Mouse (Mus musculus) bone marrow macrophage, adult 2 months (primary cell): ENCODE measurements around the gene Nckap5l. TPM values are rescaled to one million over a fixed set of nuclear protein-coding genes. Genes with fewer than 3 reads are reported as not detected.

Experiments used
- H3K27ac ChIP-seq: 2 replicates; pipeline ENCODE4 v1.5.1; 2012; ENCODE audit warnings: low read depth, low read length; ENCODE audit not compliant: insufficient read depth
- H3K4me1 ChIP-seq: 2 replicates; pipeline ENCODE4 v1.6.1; 2012; ENCODE audit warnings: low read length; ENCODE audit not compliant: control insufficient read depth, insufficient read depth
- H3K4me3 ChIP-seq: 2 replicates; pipeline ENCODE4 v1.5.1; 2012; ENCODE audit warnings: mild to moderate bottlenecking, low read length, moderate library complexity; ENCODE audit not compliant: insufficient read depth
- CTCF ChIP-seq: IDR thresholded peaks from 2 replicates; pipeline ENCODE4 v1.5.1; 2012; ENCODE audit warnings: low read depth, mild to moderate bottlenecking, low read length, moderate library complexity
- POLR2A ChIP-seq: IDR thresholded peaks from 2 replicates; pipeline ENCODE4 v1.6.1; 2012; ENCODE audit warnings: mild to moderate bottlenecking, low read depth, low read length, borderline replicate concordance
- polyA plus RNA-seq: library from polyadenylated mRNA; stranded (reverse); fragments of >200 nt; gene quantifications from 2 replicates; pipeline ENCODE4 v1.2.4, GENCODE M21; 2012; ENCODE audit not compliant: missing spikeins, insufficient read depth, insufficient read length

Gene Nckap5l
- polyA plus RNA-seq, 1 experiment: 4.0 TPM

DNA sequence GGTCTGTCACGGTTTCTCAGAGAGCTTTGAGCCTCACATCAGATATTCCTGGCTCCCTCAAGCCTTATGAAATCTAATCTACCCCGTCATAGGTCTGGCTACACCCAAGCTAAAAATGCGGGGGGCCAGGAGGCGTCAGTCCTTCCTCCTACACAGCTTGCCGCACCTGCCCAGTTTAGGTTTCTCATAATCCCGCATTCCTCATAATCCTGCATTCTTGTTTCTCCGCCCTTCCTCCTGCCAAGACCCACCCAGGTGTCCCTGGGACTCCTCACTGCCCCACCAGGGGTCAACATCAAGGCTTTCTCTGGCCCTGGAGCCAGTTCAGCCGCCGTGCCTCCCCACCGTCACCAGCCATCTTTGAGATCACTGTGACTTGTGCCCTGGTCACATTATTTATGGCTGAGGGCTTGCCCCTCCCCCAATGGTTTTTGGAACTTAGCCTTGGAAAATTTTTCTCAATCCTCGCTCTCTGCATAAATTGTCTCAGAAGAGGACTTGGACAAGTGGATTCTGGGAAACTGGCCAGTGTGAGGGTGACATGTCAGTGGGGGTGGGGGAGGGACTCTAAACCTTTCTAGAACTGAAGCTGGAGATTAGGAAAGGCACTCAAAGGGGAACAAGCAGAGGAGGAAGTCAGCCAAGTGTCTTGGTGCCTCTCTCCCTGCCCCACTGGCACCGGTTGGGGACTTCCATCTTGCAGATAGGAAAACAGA is 40.1 kb upstream of the Nckap5l start:
- TF ChIP-seq POLR2A: no peak
- peak overlapping the region; percentile 63 for H3K27ac ChIP-seq
- peaks cover 15% of the 10 kb centered on the region for H3K4me1 ChIP-seq
- H3K4me3 ChIP-seq: peak overlapping the region; percentile 26

- H3K4me3 ChIP-seq: no peak overlapping the region
- TF ChIP-seq CTCF (peak; percentile 70; the same call in 1 of the 2 replicates), POLR2A (no peak)
- no peak overlapping the region for H3K27ac ChIP-seq
- peaks cover 15% of the 10 kb centered on the region for H3K4me1 ChIP-seq
These were observed 39.5 kb upstream of the Nckap5l start for GRCm38 (mm10) chr15:99497061-99497460.

DNA sequence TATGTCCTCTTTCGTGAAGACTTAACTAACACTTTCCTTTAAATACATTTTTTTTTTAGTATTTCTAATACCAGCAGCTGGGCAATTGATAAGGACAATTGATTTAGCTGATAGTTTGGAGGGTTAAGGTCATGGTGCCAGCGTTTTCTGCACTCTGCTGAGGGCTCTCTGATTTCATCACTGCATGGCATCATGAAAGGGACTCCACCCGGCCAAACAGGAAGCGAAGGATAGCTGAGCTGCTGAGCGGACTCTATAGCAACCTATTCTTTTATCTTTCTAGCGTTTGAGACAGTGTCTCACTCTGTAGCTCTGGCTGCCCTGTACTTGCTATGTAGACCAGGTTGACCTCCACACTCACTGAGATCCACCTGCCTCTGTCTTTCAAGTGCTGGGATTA is 27.2 kb upstream of the Nckap5l start:
- TF ChIP-seq CTCF (no peak), POLR2A (no peak)
- H3K4me3 ChIP-seq: no peak overlapping the region
- peaks cover 9% of the 10 kb centered on the region; the same call in 1 of the 2 replicates for H3K4me1 ChIP-seq
- no peak overlapping the region for H3K27ac ChIP-seq

DNA sequence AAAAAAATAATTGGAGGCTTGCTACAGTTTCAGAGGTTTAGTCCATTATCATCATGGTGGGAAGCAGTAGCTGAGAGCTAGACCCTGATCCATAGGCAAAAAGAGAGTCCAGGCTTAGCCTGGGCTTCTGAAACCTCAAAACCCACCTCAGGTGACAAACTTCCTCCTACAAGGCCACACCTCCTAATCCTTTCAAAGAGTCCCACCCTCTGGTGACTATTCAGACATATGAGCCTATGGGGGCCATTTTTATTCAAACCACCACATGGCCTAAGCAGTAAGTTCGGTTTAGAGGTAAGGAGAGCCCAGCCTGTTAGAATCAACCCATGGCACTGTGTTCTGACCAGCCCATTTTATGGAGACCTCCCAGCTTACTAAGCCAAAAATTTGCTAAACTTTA is 18.3 kb upstream of the Nckap5l start:
- Histone ChIP-seq H3K4me1 (peaks cover 6% of the 10 kb centered on the region), H3K27ac (no peak overlapping the region), H3K4me3 (no peak overlapping the region)
- no peak for TF ChIP-seq POLR2A
- no peak for TF ChIP-seq CTCF

DNA sequence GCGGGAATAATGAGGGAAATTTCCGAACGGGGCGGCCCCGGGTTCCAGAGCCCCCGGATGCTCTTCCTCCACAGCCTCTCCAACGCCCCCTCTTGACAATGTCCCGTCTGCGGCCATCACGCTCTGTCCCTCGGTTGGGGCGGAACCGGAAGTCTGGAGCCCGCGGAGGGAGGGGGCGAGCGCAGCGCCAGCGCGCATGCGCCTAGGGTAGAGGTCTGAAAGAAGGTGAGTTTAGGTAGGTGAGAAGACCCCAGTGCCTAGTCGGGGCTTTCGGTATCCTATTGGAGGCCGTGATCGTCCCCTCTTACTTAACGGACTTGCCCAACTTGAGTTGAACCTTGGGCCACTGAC is 17.0 kb upstream of the Nckap5l start, which contains the start of gene Bcdin3d:
Bcdin3d (minus strand) TSS at position 155 of the 351 bp plus-strand sequence.
- Histone ChIP-seq H3K4me3 (peak within 1 kb of the TSS; percentile 77), H3K27ac (peak within 1 kb of the TSS; percentile 49), H3K4me1 (peaks cover 6% of the 10 kb centered on the region)
- TF ChIP-seq CTCF (no peak), POLR2A (no peak)

DNA sequence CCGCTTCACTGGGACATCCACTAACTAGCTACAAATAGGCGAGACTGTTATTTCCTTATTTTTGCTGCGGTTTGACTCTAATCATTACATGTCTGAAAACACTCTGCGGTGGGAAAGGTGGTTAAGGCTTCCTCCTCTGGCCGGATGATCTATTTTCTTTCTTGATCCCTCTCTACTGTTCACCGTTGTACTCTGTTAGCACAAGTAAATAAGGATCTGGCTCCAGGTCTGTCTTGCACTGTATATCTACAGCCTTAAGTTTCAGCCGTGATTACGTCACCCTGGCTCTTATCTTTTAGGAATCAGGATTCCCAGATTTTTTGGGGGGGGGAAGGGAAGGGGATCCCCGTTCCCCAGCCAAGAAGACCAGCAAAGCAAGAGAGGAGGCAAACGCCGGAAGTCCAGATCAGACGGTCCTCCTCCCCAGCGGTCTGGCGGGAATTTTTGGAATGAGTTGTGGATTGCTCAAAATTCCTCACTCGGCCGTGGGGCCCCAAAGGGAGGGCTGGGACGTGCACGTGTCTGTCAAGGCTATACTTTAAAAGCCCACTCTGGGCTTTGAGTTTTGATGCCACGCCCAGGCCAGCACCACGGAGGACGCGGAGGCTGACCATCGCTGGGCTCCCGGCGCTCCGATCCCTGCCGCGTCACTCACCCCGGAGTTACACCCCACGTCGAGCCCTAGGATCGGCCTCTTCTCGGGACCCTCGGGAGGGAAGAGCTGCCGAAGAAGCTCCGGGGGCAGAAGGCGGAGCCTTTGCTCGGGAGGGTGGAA is 16.4 kb upstream of the Nckap5l start:
- H3K4me3 ChIP-seq: peak overlapping the region; percentile 77
- H3K4me1 ChIP-seq: peaks cover 6% of the 10 kb centered on the region
- TF ChIP-seq POLR2A: no peak
- H3K27ac ChIP-seq: peak overlapping the region; percentile 49

DNA sequence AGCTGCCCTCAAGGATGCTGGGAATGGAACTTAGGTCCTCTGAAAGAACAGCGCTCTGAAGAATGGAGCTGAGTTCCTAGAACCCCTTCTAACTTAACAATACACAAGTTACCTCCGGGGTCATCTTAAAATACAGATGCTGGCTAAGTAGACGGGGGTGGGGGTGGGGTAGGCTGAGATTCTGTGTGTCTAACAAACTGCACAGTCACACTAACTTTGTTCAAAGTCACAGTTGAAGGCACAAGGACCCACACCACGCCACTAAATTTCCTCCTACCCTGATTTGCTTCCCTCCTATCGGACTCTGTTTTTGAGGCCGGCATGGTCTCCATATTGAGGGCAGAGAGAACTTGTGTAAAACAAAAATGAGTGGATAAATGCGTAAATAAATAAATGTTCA is 15.4 kb upstream of the Nckap5l start:
- Histone ChIP-seq H3K4me1 (peaks cover 6% of the 10 kb centered on the region), H3K4me3 (no peak overlapping the region), H3K27ac (no peak overlapping the region)
- TF ChIP-seq POLR2A (no peak), CTCF (no peak)

GRCm38 (mm10) chr15:99471677-99472063 is 14.1 kb upstream of the Nckap5l start:
- peaks cover 6% of the 10 kb centered on the region for H3K4me1 ChIP-seq
- TF ChIP-seq CTCF (no peak), POLR2A (no peak)

DNA sequence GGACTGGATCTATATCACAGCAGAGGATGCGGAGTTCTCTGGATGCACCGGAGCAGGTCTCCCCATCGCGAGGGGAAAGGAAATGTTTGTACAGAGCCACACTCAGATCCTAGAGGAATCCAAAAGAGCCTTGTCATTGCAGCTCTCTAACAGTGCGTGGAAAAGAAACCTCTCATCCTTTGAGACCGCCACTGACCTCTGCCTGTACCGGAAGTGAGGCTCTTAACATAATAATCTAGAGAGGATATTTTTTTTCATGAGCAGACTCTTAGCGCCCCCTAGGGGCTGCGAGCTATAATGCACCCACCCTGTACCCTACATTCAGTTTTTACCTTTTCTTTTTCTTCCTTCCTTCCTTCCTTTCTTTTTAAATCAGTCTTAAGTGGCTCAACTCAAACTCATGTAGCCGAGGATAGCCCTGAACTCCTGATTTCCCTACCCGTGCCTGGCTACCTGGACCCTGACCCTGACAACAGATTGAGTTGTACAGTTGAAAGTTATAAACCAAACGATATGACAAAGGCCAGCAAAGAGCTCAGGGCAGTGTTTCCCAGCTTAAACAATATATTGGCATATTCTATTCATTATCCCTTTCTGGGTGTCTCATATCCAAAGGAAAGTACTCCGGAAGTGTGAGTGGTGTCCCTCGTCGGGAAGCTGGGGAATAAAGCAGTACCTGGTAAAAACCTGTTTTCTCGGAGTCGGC is 13.6 kb upstream of the Nckap5l start:
- H3K4me3 ChIP-seq: no peak overlapping the region
- TF ChIP-seq CTCF: peak; percentile 74
- no peak for TF ChIP-seq POLR2A
- no peak overlapping the region for H3K27ac ChIP-seq
- peaks cover 6% of the 10 kb centered on the region for H3K4me1 ChIP-seq

More at GRCm38 (mm10) chr15:99471677-99472063, 14.1 kb upstream of the Nckap5l start:
- Histone ChIP-seq H3K27ac (no peak overlapping the region), H3K4me3 (no peak overlapping the region)

- TF ChIP-seq POLR2A: no peak
- TF ChIP-seq CTCF: no peak
- Histone ChIP-seq H3K27ac (no peak overlapping the region), H3K4me3 (no peak overlapping the region), H3K4me1 (peaks cover 6% of the 10 kb centered on the region)
These were observed 12.7 kb upstream of the Nckap5l start for GRCm38 (mm10) chr15:99470224-99470761.
